Mouse (Mus musculus) intestine, embryonic 14.5 days (tissue): ENCODE data around the gene Adat2. TPM values are rescaled to one million over a fixed set of nuclear protein-coding genes. Genes with fewer than 3 reads are reported as not detected.

Experiments used
- ATAC-seq: fragments of 200-750 bp; cut with Nextera tagmentation; replicated peaks from 2 replicates; pipeline ENCODE4 v1.8.0; 2017; ENCODE audit warnings: low read depth, moderate number of reproducible peaks, moderate TSS enrichment, moderate library complexity; ENCODE audit not compliant: low FRiP score, low TSS enrichment
- DNase-seq: peaks from one replicate; pipeline ENCODE4 v3.0.0-alpha.2; 2018; ENCODE audit warnings: low spot score
- H3K27ac ChIP-seq: fragments of 300-500 bp; sonication (generic); 2 replicates; pipeline ENCODE4 v1.5.1; 2014; ENCODE audit warnings: low read depth, mild to moderate bottlenecking, control low read depth
- H3K27me3 ChIP-seq: fragments of 300-500 bp; sonication (generic); replicated peaks from 2 replicates; pipeline ENCODE4 v1.6.1; 2014; ENCODE audit warnings: low read length, control low read depth; ENCODE audit not compliant: control insufficient read depth, insufficient read depth
- H3K36me3 ChIP-seq: fragments of 300-500 bp; sonication (generic); 2 replicates; pipeline ENCODE4 v1.6.1; 2014; ENCODE audit warnings: low read length, control low read depth; ENCODE audit not compliant: control insufficient read depth, insufficient read depth
- H3K4me1 ChIP-seq: fragments of 300-500 bp; sonication (generic); replicated peaks from 2 replicates; pipeline ENCODE4 v1.6.1; 2014; ENCODE audit warnings: low read length, control low read depth, mixed read lengths; ENCODE audit not compliant: control insufficient read depth, insufficient read depth
- H3K4me2 ChIP-seq: fragments of 300-500 bp; sonication (generic); 2 replicates; pipeline ENCODE4 v1.6.1; 2014; ENCODE audit warnings: low read length
- H3K4me3 ChIP-seq: fragments of 300-500 bp; sonication (generic); 2 replicates; pipeline ENCODE4 v1.5.1; 2014; ENCODE audit warnings: low read depth, low read length, control low read depth, mixed read lengths
- H3K9ac ChIP-seq: fragments of 300-500 bp; sonication (generic); 2 replicates; pipeline ENCODE4 v1.6.1; 2014; ENCODE audit warnings: mild to moderate bottlenecking, low read length
- H3K9me3 ChIP-seq: fragments of 300-500 bp; sonication (generic); 2 replicates; pipeline ENCODE4 v1.6.1; 2016; ENCODE audit warnings: low read length, control low read depth; ENCODE audit not compliant: control insufficient read depth
- WGBS: fragments of 180-500 bp; shearing (Covaris S2); extraction: QIAGEN DNeasy Blood & Tissue Kit; methylation state at CpG from one replicate; pipeline ENCODE4 v1.1.7; 2014; 5-methylcytosine and 5-hydroxymethylcytosine counted together
- polyA plus RNA-seq: library from polyadenylated mRNA; unstranded; fragments of >200 nt; fragmentation: Nextera tagmentation; extraction: Ambion mirVana; gene quantifications from 2 replicates; pipeline ENCODE4 v1.2.1, GENCODE M21; 2014

Adat2 gene
- 5.8 and 6.5 TPM in 2 replicates for polyA plus RNA-seq

DNA sequence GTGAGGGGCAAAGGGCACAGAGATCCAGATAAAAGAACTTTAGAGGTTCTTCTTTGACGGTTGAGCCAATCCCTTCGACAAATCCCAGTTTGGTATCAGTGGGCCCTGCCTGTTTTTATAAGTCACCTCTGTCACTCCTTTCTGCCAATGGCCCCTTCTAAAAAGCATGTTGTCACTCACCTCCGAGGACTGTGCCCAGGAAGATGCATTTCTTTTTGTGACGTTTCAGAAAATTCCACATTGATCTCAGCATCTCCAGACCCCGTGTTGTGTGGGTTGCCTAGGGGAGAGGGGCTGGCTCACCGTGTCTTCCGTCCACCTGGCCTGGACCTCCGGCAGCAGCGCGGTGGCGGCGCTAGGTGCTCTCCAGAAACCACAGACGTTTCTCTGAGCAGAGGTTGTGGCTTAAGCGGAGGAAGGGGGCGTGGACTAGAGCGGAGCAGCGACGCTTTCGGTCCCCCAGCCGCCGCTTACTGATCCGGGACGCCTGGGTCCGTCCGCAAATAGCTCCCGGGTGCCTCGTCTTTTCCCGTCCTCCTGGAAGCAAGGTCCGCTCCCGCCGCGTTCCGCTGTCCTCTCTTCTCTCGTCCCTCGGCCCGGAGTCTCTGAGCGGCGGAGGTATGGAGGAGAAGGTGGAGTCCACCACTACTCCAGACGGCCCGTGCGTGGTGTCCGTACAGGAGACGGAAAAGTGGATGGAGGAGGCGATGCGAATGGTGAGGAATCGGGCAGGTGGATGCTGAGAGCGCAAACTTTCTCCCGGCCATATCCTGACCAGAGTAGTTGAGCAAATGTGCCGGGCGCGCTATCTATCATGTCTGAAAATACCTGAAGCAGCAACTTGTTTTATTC, at the start of gene Adat2, which contains the start of gene Pex3:
Gene Adat2 (plus strand): TSS at position 249 of the 852 bp plus-strand sequence.
Gene Pex3 (minus strand): TSS at position 497 of the 852 bp plus-strand sequence.
- WGBS, result under 1% methylated on average over 51 of the region's 51 CpGs
- Histone ChIP-seq H3K9ac (peak within 1 kb of the TSS; percentile 76), H3K4me3 (peak within 1 kb of the TSS; percentile 72), H3K27me3 (no peaks in the 10 kb centered on the region), H3K27ac (peak within 1 kb of the TSS; percentile 40; the same call in 1 of the 2 replicates), H3K4me2 (peak within 1 kb of the TSS; percentile 86), H3K4me1 (0 out of 2 replicates have a peak, but pooled peaks cover 6% of the 10 kb centered on the region), H3K9me3 (no peaks in the 10 kb centered on the region), H3K36me3 (no peaks in the 10 kb centered on the region)
- ATAC-seq, result peak; percentile 97
- peak; percentile 98 for DNase-seq

DNA sequence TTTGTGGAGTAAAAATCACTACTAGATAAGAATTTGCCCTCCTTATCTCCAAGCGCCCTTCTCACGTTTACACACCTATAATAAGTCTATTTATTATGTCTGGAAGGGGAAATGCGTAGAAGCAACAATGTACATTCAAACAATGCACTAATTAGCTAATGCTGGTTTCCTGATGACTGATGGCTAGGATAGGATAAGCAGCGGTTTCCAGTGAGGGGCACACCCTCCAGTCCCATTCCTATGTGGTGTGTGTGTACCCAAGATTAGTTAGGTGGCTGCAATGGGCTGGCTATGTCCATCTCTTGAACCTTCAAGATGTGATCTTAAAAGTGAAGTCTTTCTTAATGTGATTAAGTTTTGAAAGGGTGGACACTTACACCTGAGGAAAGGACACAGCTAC, 30.8 kb upstream of the Adat2 start:
- no peak for DNase-seq
- no peak overlapping the region for H3K9ac ChIP-seq
- WGBS, result 63% methylated on average over 4 of the region's 4 CpGs
- H3K4me1 ChIP-seq, result no peaks in the 10 kb centered on the region
- H3K9me3 ChIP-seq, result no peaks in the 10 kb centered on the region
- H3K27me3 ChIP-seq, result no peaks in the 10 kb centered on the region
- no peak overlapping the region for H3K4me3 ChIP-seq
- peaks cover 8% of the 10 kb centered on the region for H3K36me3 ChIP-seq
- H3K4me2 ChIP-seq, result no peak overlapping the region
- no peak overlapping the region for H3K27ac ChIP-seq
- no peak for ATAC-seq

DNA sequence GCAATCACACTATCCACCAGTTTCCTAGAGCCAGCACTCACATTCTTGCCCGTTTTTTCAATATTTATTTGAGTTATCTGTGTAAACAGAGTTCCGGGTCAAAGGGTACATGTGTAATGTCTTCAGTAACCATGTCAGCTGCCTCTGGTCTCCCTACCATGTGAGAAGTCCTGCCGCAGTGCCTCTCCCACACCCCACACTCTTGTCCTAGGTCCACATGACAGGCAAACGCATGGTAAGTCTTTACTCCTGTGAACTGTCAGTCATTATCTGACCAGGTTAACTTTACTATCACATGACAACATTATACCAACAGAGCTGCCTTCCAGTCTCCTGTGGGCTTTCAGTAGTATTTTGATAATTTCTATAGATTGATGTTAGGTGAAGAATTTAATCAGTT, 24.5 kb upstream of the Adat2 start:
- Histone ChIP-seq H3K36me3 (peaks cover 48% of the 10 kb centered on the region), H3K4me2 (no peak overlapping the region), H3K9me3 (no peaks in the 10 kb centered on the region), H3K27me3 (no peaks in the 10 kb centered on the region), H3K4me3 (no peak overlapping the region), H3K27ac (no peak overlapping the region), H3K9ac (no peak overlapping the region), H3K4me1 (no peaks in the 10 kb centered on the region)
- 52% methylated on average over 4 of the region's 4 CpGs for WGBS
- DNase-seq (no peak), ATAC-seq (no peak)

DNA sequence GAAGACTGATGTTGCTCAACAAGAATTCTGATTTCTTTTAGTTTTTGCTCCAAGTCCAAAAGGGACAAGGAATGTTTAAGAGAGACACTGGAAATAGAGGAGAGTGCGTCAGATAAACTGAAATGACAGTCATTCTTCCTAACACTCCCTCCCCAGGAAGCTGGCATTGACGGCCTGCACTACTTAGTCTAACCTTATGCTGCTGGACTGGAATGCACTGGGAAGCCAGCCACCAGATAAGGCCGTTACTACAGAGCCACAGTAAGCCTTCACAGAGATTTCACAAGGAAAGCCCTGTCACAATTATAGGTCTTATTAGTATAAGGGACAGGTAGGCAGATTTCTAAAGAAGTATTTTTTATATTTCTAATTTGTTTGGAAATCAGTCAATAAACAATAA, 17.9 kb upstream of the Adat2 start:
- no peak overlapping the region for H3K9ac ChIP-seq
- peaks cover 55% of the 10 kb centered on the region for H3K36me3 ChIP-seq

DNA sequence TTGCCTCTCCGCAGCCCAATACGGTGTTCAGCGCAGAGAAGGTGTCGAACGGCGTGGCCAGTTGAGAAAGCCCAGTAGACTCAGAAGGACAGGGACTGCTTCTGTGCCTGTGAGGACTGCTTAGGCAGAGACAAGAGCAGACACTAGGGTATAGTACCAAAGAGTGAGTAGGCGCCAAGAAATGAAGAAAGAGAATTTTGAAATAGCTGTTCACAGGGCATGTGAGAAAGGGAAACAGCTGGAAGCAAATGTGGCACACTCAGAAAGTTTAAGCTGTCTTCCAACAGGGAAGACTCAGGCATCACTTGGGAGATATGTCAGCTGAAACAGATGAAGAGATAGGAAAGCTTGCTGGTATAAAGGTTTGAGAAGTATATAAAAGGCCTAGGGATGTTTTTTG, 16.0 kb upstream of the Adat2 start:
- no peak overlapping the region for H3K9ac ChIP-seq
- no peaks in the 10 kb centered on the region for H3K27me3 ChIP-seq
- WGBS, result 96% methylated on average over 7 of the region's 7 CpGs
- H3K4me2 ChIP-seq, result no peak overlapping the region
- ATAC-seq, result no peak
- H3K4me1 ChIP-seq, result no peaks in the 10 kb centered on the region
- no peaks in the 10 kb centered on the region for H3K9me3 ChIP-seq
- H3K4me3 ChIP-seq, result no peak overlapping the region
- no peak overlapping the region for H3K27ac ChIP-seq
- peaks cover 48% of the 10 kb centered on the region for H3K36me3 ChIP-seq
- no peak for DNase-seq

More for the DNA sequence above, 17.9 kb upstream of the Adat2 start:
- Histone ChIP-seq H3K4me1 (no peaks in the 10 kb centered on the region), H3K4me3 (no peak overlapping the region), H3K27ac (no peak overlapping the region), H3K27me3 (no peaks in the 10 kb centered on the region), H3K9me3 (no peaks in the 10 kb centered on the region), H3K4me2 (no peak overlapping the region)
- DNase-seq (no peak), ATAC-seq (no peak)
- WGBS, result 77% methylated on average over 3 of the region's 3 CpGs

DNA sequence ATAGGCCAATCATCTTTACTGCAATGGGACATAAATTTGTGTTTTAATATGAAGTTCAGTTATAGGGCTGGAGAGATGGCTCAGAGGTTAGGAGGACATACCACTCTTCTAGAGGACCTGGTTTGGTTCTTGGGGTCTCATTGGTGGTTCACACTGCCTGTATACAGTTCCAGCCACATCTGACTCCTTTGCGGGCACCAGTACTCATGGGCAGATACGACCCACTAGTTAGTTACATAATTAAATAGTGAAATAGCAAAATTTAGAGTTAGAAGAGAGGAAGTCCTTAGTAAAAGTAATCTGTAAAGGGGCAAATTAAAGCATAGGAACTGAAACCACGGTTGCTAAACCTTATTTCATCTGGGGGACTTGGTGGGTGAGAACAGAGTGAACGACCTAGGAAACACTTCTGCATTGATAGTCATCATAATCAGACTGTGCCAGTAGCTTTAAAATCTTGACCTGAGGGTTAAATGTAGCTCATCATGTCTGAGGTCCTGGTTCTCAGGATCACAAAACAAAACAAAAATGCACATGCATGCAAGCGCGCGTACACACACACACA, 12.8 kb upstream of the Adat2 start:
- no peaks in the 10 kb centered on the region for H3K4me1 ChIP-seq
- no peak overlapping the region for H3K4me3 ChIP-seq
- no peak overlapping the region for H3K9ac ChIP-seq
- H3K9me3 ChIP-seq, result no peaks in the 10 kb centered on the region
- no peak overlapping the region for H3K4me2 ChIP-seq
- H3K36me3 ChIP-seq, result peaks cover 43% of the 10 kb centered on the region
- no peaks in the 10 kb centered on the region for H3K27me3 ChIP-seq
- no peak for ATAC-seq
- H3K27ac ChIP-seq, result no peak overlapping the region
- no peak for DNase-seq
- 90% methylated on average over 7 of the region's 7 CpGs for WGBS

DNA sequence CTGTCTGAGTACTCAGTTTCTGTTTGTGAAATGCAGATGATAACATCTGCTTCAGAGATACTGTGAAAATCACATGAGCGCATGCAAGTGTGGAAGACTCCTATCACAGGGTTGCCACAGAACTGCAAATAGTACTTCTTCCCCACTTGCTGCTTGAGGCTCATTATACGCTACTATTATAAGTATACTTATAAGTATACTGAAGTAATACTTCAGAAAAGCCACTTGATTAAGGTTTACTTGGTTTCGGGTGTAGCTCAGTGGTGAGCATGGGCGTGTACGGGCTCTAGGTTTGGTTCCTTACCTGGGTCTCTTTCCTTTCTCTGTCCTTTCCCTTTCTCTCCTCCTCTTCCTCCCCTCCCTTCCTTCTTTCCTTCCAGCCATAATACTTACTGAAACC, 11.0 kb upstream of the Adat2 start:
- no peaks in the 10 kb centered on the region for H3K4me1 ChIP-seq
- ATAC-seq, result no peak

DNA sequence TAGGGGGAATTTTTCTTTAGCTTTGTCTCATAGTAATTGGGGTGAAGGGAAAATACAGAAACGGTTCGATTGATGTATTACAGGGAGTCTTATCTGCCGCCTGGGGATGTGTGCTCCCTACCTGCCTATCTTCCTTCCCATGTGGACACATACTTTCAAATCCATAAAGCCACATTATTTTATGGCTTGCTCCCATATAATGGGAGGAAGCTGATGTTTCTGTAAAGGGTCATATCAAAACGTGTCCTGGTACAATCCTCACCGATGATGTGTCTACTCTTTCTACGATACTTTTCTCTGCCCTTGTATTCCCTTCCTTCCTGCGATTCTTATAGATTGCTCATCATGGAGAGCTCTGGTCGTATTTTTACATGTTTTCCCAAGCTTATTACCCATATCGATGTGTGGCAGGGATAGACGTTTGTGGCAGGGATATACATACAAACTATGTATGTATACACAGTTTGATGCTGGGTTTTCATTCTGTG, 848 bp downstream of the Adat2 start:
- Histone ChIP-seq H3K36me3 (no peaks in the 10 kb centered on the region), H3K4me3 (peak overlapping the region; percentile 72), H3K9me3 (no peaks in the 10 kb centered on the region), H3K4me2 (peak overlapping the region; percentile 86), H3K27ac (peak overlapping the region; percentile 40; the same call in 1 of the 2 replicates), H3K4me1 (0 out of 2 replicates have a peak, but pooled peaks cover 6% of the 10 kb centered on the region), H3K9ac (peak overlapping the region; percentile 76), H3K27me3 (no peaks in the 10 kb centered on the region)
- DNase-seq (no peak), ATAC-seq (peak; percentile 25; the same call in 1 of the 2 replicates)
- 28% methylated on average over 10 of the region's 10 CpGs for WGBS

More for the DNA sequence above, 11.0 kb upstream of the Adat2 start:
- 96% methylated on average over 5 of the region's 5 CpGs for WGBS
- peaks cover 41% of the 10 kb centered on the region for H3K36me3 ChIP-seq
- no peak overlapping the region for H3K4me3 ChIP-seq
- DNase-seq, result no peak
- no peak overlapping the region for H3K27ac ChIP-seq
- no peak overlapping the region for H3K9ac ChIP-seq
- H3K9me3 ChIP-seq, result no peaks in the 10 kb centered on the region
- H3K27me3 ChIP-seq, result no peaks in the 10 kb centered on the region
- no peak overlapping the region for H3K4me2 ChIP-seq
